Mouse (Mus musculus): Measurements from ENCODE around the gene Dnm3.
"Not testable (repeated sequence)": the region's sequence is repeated elsewhere in the genome, so short reads cannot be mapped to it uniquely, and the experiment has no call there.

The Dnm3 gene

DNA sequence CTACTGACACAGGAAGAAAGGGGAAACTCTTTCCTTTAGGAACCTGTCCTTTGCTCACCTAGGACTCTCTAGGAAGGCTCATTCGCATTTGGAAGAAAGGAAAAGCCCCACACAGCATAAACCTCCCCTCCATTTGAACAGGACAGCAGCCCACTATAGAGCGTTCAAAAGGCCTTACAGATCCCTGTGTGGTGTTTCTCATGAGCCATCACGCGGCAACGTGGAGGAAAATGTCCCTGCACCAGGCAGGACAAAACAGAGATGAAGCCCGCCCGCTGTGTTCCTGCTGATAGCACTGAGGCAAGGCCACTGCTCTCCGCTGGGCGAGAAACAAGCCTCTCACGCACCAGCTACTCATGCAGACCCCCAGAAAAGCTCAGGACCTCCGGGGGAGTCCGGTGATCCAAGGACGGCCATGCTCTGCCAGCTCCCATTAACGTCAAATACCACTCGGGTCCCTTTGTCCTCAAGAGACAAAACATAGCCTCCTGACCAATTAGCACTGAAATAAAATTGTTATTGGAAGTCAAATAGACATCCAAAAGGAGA lies 51.8 kb downstream of the Dnm3 start:
- no peak for DNase-seq

DNA sequence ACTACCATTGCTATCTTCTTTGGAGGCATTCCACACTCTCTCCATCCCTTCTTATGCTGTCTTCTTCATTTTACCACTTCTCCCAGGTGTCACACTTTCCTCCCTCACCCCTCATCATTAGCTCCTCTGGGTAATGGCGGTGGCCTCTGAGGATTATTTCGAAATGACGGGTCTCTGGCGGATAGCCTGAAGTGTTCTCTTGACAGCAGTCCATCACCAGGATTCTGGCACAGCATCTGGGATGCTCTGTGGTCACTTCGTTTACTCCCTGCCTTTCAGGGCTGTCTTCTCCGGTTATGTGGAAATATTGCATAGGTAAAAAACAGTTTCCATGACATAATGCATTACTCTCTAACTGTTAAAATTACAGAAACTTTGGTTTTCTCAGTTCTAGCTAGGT lies 55.0 kb downstream of the Dnm3 start:
- no peak for DNase-seq

DNA sequence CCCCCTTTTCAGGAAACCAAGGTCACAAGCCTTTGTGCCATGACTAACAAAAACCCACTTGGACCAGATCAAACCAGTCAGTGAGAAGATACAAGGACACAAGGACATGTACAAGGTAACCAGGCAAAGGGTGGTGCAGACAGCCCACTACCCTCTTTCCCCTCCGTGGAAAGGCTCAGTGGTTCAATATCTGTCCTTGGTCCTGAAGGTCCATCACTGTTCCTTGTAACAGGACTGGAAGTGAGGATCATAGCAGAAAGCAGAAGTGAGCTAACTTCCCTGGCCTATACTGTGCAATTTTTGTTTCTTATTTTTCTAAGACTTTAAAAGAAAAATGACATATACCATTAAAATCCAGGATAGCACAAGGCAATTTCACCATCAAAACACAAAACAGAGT lies 64.0 kb downstream of the Dnm3 start:
- DNase-seq: no peak

DNA sequence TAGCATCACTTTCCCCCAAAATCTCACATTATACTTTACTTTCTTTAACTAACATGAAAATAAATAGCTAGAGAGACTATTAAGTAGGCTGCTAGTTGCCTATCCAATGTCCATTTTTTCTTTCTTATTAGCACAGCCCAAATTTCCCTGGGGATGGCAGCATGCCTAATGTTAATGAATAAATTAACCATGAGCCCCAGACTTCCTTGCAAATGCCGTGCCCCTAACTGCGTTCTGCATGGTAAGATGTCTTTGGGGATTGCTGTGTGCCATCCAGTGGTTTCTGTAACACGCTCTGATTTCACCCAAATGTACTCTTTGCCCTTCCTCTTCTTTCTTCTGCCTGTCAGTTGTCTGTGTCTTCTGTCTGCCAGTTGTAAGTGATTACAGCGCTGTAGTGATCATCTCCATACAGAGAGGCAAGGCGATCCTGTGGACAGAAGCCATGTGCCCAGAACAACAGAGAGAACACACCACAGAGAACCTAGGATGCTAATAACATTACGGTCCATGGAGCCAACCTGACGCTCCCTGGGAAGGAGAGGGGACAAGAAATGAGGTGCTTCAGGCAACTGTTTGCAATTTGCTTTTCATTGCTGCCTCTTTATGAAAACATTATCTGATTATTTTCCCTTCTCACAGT lies 64.9 kb downstream of the Dnm3 start:
- DNase-seq: no peak

DNA sequence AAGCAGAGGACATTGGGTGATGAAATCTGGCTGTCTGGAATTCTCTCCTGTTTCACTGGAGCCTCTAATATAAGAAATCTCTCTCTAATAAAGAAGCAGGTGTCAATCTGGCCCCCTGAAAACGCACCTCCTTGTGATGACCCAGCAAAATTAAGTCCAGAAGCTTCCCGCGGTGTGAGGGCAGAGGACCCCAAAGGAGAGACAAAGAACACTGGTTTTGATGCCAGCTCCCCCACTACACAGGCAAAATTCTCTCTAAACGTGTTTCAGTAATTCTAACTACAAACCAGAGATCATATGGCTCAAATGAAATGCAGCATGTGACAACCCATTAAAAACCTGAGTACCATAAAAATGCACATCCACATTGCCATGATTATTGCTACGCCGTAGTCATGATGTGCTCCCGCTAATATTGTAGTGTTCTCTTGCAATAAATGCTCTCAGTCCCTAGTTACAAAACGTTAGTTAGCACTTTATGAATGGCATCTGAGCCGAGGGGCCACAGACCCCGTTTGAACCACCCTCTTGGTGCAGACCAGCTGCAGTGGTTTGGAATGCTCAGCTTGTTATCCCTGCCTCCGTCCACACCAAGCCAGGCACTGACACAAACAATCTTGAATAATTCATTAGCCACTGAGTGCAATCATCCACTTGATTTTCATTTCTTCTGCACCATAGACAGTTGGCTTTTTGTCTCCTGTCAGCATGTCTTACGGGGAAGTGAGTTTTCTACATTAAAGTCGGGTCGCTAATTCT lies 67.4 kb downstream of the Dnm3 start:
- DNase-seq: no peak

DNA sequence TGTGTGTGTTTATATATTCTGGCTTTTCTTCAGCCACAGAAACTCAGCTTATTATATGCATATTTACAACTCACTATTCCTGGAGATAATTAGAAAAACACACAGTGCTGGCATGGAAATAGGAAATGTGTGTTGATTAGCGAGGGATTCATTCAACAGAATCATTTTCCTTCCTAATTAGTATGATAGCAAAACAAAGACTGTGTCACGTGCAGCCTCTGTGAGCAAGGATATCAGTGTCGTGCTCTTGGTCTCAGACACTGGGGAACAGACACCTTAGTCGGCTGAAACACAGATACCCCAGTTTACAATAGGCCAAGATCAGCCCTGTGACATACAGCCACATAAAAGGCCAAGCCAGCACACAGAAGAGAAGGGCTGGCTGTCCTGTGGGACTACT lies 83.3 kb downstream of the Dnm3 start:
- no peak for DNase-seq

DNA sequence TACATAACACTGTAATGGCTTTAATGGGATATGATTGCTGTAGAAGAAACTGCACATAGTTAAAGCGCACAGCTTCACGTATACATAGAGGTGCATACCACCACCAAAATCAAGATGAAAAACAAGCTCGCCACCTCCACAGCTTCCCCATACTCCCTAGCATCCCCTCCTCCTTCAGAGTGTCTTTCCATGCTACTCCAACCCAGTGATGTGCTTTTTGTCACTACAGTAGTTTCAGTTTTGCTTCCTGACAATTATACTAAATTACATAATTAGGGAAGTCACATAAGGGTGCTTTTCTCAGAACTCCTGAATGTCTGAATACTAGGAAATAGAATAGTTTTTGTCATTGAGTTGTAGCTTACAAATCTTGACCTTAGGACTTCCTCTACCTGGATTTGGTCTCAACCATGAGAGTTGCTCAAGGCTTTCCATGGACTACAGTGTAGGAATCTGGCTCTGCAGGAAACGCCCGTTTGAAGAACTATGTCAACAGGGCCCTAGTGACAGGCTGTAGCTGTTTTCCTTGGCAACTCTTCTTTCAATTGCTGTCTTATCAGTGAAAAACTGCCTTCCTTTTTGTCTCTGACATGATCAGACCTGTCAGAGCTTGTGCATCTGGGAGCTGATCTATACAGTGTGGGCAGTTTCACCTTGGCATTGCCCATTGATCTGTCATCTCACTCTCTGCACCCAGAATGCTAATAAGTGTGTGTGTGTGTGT lies 89.2 kb downstream of the Dnm3 start:
- no peak for DNase-seq

DNA sequence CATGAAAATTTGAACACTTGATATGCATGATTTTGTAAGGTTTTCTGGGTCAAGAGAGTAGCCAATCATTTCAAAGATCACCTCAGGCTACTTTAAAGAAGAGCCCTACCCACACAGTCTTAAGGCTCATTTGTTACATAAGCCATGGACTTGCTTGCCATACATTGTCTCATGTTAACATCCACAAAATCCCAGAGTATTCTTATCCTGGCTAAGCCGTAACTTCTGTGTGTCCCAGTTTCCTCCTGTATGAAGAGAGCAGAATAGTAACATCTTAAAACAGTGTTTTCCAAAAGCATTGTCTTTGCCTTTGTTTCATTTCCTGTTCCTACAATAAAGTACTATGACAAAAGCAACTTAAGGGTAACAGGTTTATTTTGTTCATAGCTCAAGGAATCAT lies 104.8 kb downstream of the Dnm3 start:
- DNase-seq: not testable (repeated sequence)

DNA sequence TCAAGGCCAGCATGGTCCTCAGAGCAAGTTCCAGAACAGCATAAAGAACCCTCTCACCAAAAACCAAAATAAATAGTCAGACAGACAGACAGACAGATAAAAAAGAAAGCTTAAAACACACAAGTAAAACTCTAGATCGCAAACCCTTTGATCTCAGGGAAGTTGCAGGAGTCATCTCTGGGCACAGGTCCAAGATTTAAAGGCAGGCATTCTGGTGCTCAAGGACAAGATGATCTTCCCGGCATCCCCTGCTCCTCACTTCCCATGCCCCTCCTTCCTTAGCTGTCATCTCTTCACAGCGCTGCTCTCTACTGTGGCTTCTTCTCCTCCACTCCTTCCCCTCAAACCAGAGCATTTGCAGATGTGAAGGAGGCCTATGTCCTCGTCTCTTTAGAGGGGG lies 108.1 kb downstream of the Dnm3 start:
- DNase-seq: no peak

DNA sequence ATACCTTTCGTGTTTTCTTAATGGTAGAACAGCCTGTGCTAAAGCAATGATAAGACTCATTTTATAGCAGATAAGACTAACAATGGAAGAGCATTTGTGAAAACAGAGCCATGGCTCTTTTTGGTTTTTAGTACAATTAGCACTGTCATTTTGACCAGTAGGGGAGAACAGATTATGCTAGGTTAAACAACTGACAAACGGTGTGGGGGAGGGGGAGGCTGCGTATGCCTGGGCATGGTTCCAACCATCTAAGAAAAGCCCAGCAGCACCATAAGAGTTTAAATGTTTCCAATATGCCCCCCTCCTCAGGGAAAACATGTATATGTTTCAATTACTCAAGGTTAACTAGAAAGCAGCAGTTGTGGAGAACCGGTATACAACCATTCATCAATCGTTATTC lies 115.9 kb downstream of the Dnm3 start:
- no peak for DNase-seq

DNA sequence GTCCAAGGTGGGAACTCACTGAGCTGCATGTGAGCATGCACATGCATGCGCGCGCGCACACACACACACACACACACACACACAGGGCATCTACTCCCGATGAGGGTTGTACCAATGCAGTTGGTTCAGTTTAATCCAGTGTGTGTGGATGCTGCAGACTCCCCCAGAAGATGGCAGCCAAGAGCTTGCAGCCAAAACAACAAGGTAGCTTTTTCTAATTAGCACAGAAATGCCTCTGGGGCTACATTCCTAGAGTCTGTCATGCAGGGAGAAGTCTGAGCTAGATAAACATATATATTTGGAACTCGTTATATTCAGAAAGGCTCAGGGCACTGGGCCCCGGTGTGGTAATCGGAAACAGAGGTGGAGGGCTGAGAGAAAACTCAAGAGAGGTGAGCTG lies 118.6 kb downstream of the Dnm3 start:
- peak; percentile 3 for DNase-seq

DNA sequence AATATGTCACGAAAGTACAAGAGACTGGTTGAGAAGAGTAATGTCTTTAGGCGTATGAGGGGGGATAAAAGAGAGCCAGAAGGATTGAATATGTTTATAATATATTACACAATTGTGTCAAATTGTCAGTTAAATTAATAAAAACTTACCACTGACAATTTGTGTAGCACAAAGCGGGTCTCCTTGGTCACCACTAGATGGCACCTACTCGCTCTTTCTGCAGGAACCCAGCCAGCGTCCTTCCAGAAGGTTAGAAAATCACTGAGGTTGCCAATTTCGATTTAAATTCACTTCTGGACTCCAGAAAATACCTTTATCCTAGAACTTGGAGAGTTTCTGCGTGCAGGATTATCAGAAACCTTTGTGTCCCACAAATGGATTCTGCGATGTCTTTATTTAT lies 119.8 kb downstream of the Dnm3 start:
- DNase-seq: no peak

DNA sequence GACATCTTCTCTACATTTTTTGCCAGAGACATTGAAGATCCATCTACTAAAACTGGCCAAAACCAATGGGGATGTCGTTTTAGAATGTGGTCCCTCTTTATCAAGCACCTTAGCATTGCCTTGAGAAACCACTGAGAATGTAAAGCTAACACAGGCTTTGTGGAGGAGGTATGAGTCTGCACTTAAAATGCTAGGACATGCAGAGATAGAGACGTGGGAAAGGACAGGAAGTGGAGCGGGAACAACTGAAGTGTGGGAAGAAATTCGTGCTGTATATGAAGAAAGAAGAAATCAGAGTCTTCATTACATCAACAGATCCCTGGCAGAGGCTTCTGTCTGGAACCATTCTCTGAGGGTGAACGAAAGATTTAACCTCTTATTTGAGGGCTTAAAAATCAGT lies 121.4 kb downstream of the Dnm3 start:
- no peak for DNase-seq

DNA sequence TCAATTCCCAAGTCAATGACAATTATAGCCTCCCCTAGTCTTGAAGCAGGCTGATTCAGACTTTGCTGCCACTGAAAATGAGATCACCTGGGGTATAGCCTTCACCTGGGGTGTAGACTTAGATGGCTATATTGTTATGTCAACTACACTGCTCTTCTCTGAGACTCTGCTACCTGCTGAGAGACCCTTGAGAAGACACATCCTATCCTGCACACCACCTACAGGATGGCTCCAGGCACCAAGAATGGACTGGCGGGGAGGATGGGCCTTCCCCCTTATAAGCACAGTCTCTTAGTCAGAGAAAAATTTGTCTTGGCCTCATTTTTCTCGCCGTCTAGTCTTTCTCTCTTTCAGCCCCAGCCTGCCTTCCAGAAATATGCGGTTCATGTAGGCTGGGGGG lies 123.1 kb downstream of the Dnm3 start:
- DNase-seq: no peak

DNA sequence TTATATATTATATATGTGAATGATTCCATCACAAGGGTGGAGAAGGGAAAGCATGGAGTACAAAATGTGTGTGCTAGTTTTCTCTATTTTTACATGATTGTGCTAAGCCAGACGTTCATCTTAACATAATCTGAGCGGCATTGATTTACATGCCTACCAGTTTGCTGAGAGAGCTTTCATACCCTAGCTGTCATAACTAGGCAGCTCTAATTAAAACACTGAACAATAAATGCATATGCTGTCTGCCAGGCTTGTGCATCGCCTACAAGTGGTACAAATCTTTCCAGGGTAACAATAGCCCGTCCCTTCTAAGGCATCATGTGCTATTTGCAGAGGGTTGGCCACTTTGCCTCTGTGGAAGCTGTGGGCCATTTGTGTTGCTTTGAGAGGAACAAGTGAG lies 124.0 kb downstream of the Dnm3 start:
- DNase-seq: no peak

DNA sequence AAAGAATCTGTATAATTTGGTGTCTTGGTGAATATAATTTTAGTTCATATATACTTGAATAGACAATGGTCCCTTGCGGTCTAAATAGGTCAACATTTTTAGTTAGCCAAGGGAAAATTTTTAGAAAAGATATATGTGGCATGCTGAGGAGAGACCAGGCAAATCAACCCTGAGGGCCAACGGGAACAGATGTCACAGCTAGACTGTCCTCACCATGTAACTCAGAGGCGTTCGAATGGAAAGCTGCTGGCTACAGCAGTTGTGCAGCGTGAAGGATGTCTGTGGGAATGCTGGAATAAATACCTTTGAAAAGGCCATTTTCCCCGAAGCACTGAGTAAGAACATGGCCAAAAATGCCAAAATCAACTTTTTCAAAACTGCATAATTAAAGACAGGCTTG lies 128.5 kb downstream of the Dnm3 start:
- DNase-seq: no peak

DNA sequence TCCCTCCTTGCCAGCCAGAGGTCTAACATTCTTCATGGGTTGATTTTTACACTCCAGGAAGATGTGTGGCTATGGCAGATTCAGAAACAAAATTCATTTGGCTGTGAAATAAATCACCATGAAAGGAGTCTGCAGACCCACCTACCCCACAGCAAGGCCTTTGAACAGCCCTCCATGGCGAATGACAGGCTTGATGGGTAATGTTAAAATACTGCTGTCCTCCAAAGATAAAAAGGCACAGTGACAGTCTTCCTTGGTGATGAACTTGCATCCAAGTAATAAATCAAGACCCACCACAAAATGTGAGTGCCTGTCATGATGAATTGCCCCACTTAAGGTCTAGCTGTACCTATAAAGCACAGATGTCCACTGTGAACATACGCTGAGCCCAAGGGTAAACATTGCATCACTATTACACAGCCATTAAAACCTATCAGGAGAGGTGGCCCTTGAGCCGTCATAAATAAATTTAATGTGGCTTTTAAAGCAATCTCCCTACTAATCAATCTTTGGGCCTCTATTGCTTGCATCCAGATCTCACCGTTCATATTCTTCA lies 131.3 kb downstream of the Dnm3 start:
- DNase-seq: no peak

DNA sequence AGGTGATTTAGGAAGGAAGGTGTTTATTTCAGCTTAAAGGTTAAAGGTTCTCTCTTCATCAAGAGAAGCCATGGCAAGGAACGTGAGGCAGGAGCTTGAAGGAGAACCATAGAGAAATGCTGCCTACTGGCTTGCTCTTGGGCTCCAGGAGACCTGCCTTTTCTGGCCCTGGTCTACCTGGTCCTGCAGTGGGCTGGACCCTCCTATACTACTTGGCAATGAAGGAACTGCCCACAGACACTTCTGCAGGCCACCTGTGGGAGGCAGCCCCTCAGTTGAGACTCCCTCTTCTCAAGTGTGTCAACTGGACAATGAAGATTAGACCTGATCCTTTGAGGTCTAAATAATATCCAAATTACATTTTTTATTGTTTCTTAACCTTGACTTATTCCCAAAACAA lies 140.7 kb downstream of the Dnm3 start:
- DNase-seq: no peak

DNA sequence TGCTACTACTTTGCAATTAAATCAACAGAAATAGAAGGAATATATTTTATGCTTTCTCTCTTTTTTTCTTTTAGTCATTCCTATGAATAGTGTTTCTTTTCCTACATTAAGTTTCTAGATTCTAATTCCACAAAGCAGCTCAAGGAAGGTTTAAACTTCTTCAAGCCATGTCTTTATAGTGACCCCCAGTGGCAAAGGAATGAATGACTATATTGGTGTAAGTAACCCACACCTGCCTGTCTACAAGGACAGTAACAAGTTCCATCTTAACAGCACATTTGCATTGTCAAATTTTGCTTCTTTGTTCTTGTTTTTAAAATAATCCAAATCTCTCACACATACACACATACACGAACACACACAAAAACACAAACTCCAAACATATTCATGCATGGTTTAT lies 141.2 kb downstream of the Dnm3 start:
- no peak for DNase-seq

DNA sequence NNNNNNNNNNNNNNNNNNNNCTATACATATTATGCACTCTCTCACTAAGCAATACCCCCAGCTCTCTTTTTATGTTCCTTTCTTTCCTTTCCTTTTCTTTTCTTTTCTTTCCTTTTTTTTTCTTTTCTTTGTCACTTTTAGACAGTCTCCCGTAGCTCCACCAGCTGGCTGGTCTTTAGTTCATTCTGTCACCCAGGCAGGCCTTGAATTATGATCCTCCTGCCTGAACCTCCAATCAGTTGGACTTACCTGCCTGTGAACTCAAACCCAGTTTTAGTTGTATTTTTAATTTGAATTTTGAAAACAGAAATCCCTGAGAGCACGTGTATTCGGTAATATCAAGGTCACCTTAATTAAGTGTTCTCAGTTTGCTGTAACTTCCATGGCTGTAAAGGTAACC lies 141.6 kb downstream of the Dnm3 start:
- no peak for DNase-seq

DNA sequence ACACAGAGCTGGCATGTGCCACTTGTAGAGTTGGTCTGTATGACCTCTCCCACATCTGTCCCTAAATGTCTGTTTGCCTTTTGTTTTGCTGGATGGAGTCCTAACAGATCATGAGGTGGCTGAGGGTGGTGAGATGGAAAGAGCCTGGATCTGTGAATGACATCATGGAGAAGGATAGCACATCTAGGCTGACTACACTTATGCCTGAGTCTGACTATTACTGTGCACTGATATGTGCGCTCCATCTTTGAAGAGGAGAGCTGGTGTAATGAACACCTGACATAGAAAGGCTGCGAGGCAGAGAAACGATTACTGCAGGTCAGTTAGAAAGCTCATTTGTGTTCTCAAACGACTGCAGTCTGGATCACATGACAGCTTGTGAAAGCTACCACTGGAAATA lies 149.2 kb downstream of the Dnm3 start:
- DNase-seq: no peak

DNA sequence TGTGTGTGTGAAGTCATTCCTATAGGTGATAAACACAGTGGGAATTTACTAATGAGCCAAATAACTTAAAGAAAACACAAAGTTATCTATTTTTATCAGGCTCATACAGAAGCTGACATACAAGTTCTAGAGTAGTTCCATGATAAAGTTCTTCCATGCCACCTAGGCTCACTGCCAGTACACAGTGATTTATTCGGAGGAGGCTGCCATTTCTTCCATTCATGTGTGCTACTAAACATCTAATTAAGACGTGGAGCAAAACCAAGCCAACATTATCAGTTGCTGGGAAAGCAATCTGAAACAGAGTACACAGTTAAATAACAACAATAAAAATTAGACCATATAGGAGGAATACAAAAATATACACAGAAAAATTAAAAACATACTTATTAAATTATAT lies 150.2 kb downstream of the Dnm3 start:
- no peak for DNase-seq

DNA sequence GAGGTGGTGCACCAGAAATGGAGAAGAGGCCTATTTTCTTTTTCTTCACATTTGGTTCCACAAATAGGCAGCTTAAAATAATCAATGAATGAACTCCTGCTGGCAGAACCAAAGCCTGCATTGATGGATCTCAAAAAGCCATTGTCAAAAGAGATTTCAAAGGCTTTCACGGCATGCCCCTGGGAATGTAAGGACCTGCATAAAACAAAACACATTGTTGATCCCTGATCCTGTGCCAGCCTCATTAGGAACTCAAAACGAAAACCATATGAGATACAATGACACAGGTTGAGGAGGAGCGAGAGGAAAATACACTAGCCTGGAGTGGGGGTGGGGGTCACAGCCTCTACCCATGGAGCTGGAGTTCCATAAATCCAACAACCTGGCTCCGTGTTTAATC lies 153.4 kb downstream of the Dnm3 start:
- DNase-seq: no peak

DNA sequence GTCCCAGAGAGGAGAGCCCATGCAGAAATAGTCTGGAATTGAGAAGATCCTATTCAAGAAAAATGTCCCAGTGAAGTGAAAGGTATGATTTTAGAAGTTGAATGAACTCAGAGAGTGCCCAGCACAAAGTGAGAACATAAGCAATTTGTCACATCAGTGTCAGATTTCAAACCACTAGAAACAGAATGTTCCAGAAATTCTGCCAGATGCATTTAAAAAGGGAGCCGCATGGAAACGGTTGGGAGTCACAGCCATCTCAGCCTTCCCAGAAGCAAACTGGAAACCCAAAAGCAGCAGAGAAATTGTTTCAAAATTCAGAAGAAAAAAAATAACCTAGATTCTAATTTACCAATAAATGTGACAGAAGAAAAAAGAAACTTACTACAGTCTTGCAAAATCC lies 154.7 kb downstream of the Dnm3 start:
- DNase-seq: no peak
